Mouse (Mus musculus): ENCODE measurements around the gene Glb1l3.

DNA sequence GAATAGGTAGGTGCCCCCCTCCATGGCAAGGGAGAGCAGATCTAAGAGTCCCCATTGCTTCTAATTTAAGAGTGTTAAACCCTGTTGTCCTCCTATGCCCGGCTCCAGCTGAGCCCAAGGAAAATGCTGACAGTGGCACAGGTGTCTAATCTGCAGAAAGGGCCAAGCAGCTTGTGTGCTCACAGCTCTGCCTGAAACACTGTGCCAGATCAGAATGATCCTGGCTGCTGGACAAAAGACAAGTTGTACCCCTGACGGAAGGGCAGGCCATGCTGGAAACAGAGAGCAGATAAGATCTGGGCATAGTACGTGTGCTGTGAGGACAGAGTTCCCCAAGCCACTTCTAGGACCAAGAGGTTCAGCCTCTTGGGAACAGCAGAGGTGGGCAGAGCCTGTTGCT lies 67.9 kb downstream of the Glb1l3 start:
- TF ChIP-seq GATA1 (IDR thresholded peaks at IDR 0.05; ENCODE audit: low read length) (no peak), TAL1 (IDR thresholded peaks at IDR 0.05; ENCODE audit: low read length) (no peak)
